Mouse (Mus musculus) urinary bladder, postnatal 10 days (tissue): Measurements from ENCODE around the gene Fam160b1.

ENCODE experiments used
- DNase-seq: peaks from one replicate; pipeline ENCODE4 v3.0.0; 2022; ENCODE audit warnings: low spot score

Fam160b1 gene

GRCm38 (mm10) chr19:57360341-57361130 is at the start of gene Fam160b1:
Gene Fam160b1 (plus strand): TSS chr19:57360680.
- DNase-seq = peak; percentile 72

DNA sequence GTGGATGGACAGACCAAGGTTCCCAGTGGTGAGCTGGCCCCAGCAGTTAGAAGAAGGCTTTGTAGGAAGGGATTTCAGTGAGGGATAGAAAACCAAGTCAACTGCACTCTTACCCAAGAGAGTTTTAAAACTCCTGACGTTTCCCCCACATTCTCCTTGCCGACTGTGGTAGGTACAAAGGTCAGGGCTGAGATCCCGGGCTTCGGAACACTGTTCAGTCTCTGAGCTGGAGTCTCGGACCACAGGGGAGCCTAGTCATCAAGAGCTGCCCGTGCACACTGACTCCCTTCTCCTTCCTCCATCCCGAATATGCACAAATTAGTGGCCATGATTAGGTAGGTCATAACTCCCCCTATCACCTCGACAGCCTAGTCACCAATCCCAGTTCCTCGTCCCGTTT is 47.3 kb upstream of the Fam160b1 start:
- DNase-seq = no peak

GRCm38 (mm10) chr19:57313891-57314345 is 46.6 kb upstream of the Fam160b1 start:
- no peak for DNase-seq

DNA sequence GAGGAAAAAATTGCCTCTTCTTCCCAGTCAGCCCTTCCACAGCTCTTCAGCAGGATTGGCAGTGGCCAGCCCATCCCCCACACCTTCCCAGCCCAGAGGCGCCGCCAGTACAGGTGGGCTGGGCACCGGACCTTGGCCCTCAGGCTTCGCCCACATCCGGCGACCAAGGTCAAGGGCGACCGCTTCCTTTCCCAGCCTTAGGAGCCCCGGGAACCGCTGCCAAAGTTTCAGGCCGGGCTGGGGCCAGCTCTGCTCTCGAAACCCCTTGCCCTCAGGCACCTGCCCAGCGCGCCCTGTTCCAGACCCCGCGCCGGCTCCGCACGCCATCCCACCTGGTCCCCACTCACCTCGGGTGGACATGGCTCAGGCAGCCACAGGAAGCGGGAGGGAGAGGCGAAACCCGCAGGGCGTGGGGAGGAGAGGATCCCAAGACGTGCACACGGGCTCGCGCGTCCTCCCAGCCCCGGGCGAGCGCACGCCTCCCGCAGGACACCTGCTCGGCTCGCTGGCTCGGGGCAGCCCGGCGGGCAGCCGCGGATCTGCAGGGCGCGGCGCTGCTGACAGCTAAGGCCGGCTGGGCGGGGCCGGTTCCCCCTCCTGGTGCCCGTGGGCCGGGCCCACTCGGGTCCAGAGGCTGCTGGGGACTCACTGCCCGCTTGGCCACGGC is 46.0 kb upstream of the Fam160b1 start, which contains the start of gene Ablim1:
TSS of gene Ablim1 (minus strand) at position 574 of the 667 bp plus-strand sequence.
- DNase-seq = no peak

DNA sequence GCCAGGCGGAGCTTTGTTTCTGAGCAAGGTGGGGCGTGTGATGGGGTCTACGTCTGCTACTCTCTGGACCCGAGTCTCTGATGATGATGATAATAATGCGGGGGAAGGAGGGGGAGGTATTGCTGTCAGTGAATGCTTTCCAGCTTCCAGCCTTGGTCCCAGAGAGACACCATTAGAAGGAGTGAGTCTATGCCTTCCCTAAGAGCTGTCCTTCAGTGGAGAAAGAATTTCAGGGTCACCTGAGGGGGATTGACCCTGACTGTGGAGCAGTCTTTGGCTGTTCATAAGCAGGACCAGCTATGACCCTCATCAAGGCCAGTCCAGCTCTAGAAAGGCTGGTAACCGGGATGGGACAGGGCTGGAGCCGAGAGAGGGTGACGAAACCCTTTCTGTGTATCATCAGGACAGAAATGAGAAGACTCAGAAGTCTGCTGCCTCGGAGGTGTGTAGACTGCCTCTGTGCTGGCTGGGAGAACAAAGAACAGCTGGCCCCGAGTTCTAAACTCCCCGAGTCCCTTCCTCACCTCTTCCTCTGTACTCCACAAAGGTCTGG is 45.4 kb upstream of the Fam160b1 start:
- DNase-seq = no peak

- DNase-seq = no peak
These were observed 43.9 kb upstream of the Fam160b1 start for GRCm38 (mm10) chr19:57316597-57316996.

GRCm38 (mm10) chr19:57320656-57321382 is 39.7 kb upstream of the Fam160b1 start:
- no peak for DNase-seq

- DNase-seq = no peak
These were observed 38.6 kb upstream of the Fam160b1 start for GRCm38 (mm10) chr19:57321839-57322238.

- no peak for DNase-seq
These were observed 38.0 kb upstream of the Fam160b1 start for GRCm38 (mm10) chr19:57322491-57322890.

DNA sequence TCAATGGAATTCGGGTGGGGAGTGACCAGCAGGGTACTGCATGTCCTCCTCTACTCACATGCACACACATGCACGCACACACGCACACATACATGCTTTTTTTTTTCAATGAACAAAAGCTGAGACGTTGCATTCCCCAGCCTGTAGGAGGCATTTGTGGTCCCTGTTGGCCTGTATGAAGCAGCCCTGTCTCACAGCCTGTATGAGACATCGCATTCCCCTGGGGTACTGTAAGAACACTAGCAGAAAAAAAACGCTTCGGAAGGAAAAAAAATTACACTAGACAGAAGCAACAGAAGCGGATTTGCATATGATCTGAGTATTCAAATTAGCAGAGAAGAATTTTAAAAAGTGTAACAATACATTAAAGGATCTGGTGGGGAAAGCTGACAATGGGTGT is 37.4 kb upstream of the Fam160b1 start:
- no peak for DNase-seq

- no peak for DNase-seq
These were observed 34.7 kb upstream of the Fam160b1 start for GRCm38 (mm10) chr19:57325748-57326300.

GRCm38 (mm10) chr19:57327679-57328078 is 32.8 kb upstream of the Fam160b1 start:
- DNase-seq = no peak

DNA sequence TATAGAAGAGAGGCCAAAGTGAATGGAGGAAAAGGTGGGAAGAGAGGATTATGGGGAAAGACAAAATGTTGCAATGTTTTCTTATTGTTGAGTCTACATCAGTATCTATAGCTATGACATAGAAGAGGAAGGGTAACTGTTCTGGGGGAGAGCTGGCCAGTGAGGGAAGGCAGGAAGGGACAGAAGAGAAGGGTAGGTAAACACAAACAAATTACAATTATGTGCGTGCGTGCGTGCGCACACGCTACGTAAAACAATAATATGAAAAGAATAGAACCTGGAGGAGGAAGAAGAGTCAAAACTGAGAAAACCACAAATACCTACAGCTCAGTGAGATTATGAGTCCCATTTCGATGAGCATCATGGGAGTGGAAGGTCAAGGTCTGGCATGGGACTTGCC is 32.2 kb upstream of the Fam160b1 start:
- DNase-seq = no peak

- no peak for DNase-seq
These were observed 31.7 kb upstream of the Fam160b1 start for GRCm38 (mm10) chr19:57328792-57329191.

GRCm38 (mm10) chr19:57330309-57330708 is 30.2 kb upstream of the Fam160b1 start:
- DNase-seq = no peak

DNA sequence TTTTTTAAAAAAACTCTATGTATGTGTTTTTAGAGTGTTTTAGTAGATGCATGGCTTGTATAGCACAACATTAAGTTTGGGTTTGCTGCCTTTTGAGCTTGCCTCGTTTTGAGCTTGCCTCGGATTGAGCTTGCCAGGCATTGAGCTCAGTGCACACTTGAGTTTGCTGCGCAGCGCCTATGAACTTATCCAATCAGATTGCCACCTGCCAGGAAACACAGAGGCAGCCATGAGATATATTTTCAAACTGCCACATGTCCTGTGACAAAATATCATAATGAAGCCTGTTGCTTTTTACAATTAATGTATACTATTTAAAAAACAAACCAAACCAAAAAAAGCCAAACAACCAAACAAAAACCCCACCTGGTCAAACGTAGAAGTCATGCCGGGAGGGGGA is 29.2 kb upstream of the Fam160b1 start:
- no peak for DNase-seq

- DNase-seq = no peak
These were observed 27.1 kb upstream of the Fam160b1 start for GRCm38 (mm10) chr19:57333356-57333755.

GRCm38 (mm10) chr19:57335135-57335534 is 25.3 kb upstream of the Fam160b1 start:
- no peak for DNase-seq

GRCm38 (mm10) chr19:57339281-57339864 is 21.1 kb upstream of the Fam160b1 start:
- DNase-seq = no peak

DNA sequence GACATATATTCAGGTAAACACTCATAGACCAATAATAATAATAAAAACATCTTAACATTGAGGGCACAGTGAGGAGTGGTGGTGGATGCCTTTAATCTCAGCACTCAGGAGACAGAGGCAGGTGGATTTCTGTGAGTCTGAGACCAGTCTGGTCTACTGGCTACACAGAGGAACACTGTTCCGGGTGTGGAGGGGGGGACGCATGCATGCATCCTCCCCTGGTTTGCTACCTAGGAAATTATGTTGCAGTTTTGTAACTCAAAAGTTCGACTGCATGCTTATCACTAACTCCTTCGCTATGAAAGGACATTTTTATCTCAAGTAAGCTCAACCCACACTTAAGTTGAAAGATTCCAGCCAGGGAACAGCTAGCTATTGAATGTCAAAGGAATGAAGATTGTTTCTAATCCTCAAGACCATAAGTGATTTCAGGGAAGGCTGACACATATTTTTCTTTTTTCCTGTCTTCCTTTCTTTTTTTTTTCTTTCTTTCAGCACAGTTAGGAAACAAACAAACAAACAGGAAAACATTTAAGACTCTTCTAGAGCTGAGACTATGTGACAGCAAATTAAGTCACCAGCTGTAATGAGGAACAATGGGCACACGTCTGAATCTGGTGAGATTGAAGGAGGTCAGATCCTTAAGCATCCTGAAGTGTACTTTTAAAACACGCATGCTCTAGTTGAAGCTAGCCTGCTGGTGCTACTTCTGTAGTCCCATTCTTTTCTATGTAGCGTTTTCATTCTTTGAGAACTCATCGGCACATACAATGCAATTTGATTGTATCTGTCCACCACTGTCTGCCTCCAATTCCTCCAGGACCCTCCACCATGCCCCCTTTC is 19.4 kb upstream of the Fam160b1 start:
- DNase-seq = no peak

- no peak for DNase-seq
These were observed 16.6 kb upstream of the Fam160b1 start for GRCm38 (mm10) chr19:57343860-57344259.
